8 mouse cellular contexts compared by ENCODE assay signal in the genomic region with DNA sequence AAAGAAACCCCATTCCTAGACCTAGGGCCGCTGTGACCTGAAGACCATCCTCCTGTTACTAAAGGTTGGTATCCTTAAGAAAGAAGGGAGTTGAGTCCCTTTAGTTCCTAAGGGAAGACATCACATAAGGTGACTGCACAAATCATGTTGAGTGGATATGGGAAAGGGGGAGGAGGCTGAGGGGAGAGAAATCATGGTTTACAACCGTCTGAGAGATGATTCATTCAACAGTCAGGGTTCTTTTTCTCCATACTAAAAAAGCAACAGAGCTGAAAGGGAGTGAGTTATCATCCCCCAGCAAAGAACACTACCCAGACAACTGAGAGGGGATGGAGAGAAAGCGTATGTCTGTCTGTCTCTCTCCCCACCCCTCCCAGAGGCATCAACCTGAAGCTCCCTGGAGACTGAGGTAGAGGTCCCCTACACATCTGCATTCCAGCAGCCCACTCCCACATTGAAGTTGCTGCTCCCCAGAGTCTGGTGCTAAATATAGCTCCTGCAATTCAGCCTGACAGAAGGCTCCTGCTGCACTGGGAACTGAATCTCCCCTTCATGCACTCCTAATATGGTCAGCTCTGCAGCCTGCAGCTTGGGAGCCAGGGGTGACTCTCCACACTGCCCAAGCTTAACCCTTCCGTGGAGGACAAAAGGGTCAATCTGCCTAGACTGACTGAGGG.
DNase-seq lines count a peak whose midpoint lies in the region; ATAC-seq lines count a peak whose summit lies in the region.

No protein-coding gene starts in this region.

- H3K4me3 ChIP-seq in hindbrain, embryonic 12.5 days, result no peak overlapping the region

- peaks cover 6% of the 10 kb centered on the region for H3K4me1 ChIP-seq in hindbrain, embryonic 12.5 days

- peak; percentile 94 for DNase-seq in heart, adult 11 months
- DNase-seq in heart, postnatal 25 days (ENCODE audit: low spot score), result no peak
- peak; percentile 41 for DNase-seq in right cerebral cortex, adult 18-20 months
- no peak for DNase-seq in right cerebral cortex, postnatal 14 days
- DNase-seq in layer of hippocampus, adult 8-10 months (ENCODE audit: low spot score in 2 of 2), result peak; percentile 11 to 27
- peak; percentile 56 for DNase-seq in yolk sac, embryonic 10.5 days (ENCODE audit: low spot score)
- DNase-seq in urinary bladder, postnatal 14 days (ENCODE audit: low spot score), result no peak

- H3K9ac ChIP-seq in hindbrain, embryonic 12.5 days, result no peak overlapping the region

- no peaks in the 10 kb centered on the region for H3K9me3 ChIP-seq in hindbrain, embryonic 12.5 days (replicated peaks)

- H3K27me3 ChIP-seq in hindbrain, embryonic 12.5 days, result no peaks in the 10 kb centered on the region

- no peak; the same call in 1 of the 2 replicates for ATAC-seq in hindbrain, embryonic 12.5 days (ENCODE audit: low FRiP score)

- intact Hi-C loops in heart, postnatal 25 days (cut with DNase I), result no loop called here

- WGBS in hindbrain, embryonic 12.5 days, result 59% methylated on average over 4 of the region's 4 CpGs

- H3K4me2 ChIP-seq in hindbrain, embryonic 12.5 days (replicated peaks), result no peak overlapping the region

- H3K36me3 ChIP-seq in hindbrain, embryonic 12.5 days, result no peaks in the 10 kb centered on the region

- no peak overlapping the region for H3K27ac ChIP-seq in hindbrain, embryonic 12.5 days

Comparison
In these comparisons a context has a peak if more than half of its experiments do, and no peak if none do; other contexts are left out.
1. DNase-seq: peak in heart, adult 11 months (single experiment), right cerebral cortex, adult 18-20 months (single experiment), layer of hippocampus, adult 8-10 months (2 of 2) and yolk sac, embryonic 10.5 days (single experiment); none in heart, postnatal 25 days (single experiment), right cerebral cortex, postnatal 14 days (single experiment) and urinary bladder, postnatal 14 days (single experiment).